Mouse (Mus musculus) limb, embryonic 11.5 days (tissue): ENCODE measurements at regions not wholly inside any gene's neighbourhood (a gene's known extent, or its start where the extent isn't known, plus 50 kb on each side); places are given as distances from the start of the nearest gene placed in this dataset.

ENCODE experiments used
- ATAC-seq: fragments of 200-750 bp; cut with Nextera tagmentation; 2 replicates; pipeline ENCODE4 v1.8.0; 2017; ENCODE audit warnings: low read depth; ENCODE audit not compliant: insufficient number of reproducible peaks, low FRiP score, low TSS enrichment
- DNase-seq: peaks from one replicate; pipeline ENCODE4 v3.0.0-alpha.2; 2015; ENCODE audit warnings: low spot score
- H3K27ac ChIP-seq: fragments of 300-500 bp; sonication (generic); replicated peaks from 2 replicates; pipeline ENCODE4 v1.5.1; 2014; ENCODE audit warnings: low read depth, mild to moderate bottlenecking, low read length
- H3K27me3 ChIP-seq: fragments of 300-500 bp; sonication (generic); 2 replicates; pipeline ENCODE4 v1.6.1; 2014; ENCODE audit warnings: mild to moderate bottlenecking, low read length, mixed read lengths; ENCODE audit not compliant: control insufficient read depth, insufficient read depth
- H3K36me3 ChIP-seq: fragments of 300-500 bp; sonication (generic); 2 replicates; pipeline ENCODE4 v1.6.1; 2014; ENCODE audit warnings: mild to moderate bottlenecking, low read length, moderate library complexity, mixed read lengths; ENCODE audit not compliant: control insufficient read depth, insufficient read depth
- H3K4me1 ChIP-seq: fragments of 300-500 bp; sonication (generic); 2 replicates; pipeline ENCODE4 v1.6.1; 2014; ENCODE audit warnings: low read length, mixed read lengths; ENCODE audit not compliant: control insufficient read depth, insufficient read depth
- H3K4me2 ChIP-seq: fragments of 300-500 bp; sonication (generic); 2 replicates; pipeline ENCODE4 v1.6.1; 2014; ENCODE audit warnings: low read depth, mild to moderate bottlenecking, moderate library complexity; ENCODE audit not compliant: severe bottlenecking
- H3K4me3 ChIP-seq: fragments of 300-500 bp; sonication (generic); 2 replicates; pipeline ENCODE4 v1.5.1; 2014; ENCODE audit warnings: low read depth, low read length
- H3K9ac ChIP-seq: fragments of 300-500 bp; sonication (generic); 2 replicates; pipeline ENCODE4 v1.6.1; 2014; ENCODE audit warnings: mild to moderate bottlenecking, low read length
- H3K9me3 ChIP-seq: fragments of 300-500 bp; sonication (generic); 2 replicates; pipeline ENCODE4 v1.6.1; 2016; ENCODE audit warnings: low read length; ENCODE audit not compliant: control insufficient read depth
- WGBS: fragments of 180-500 bp; shearing (Covaris S2); extraction: QIAGEN DNeasy Blood & Tissue Kit; methylation state at CpG from one replicate; pipeline ENCODE4 v1.1.7; 2014; 5-methylcytosine and 5-hydroxymethylcytosine counted together

- Histone ChIP-seq H3K4me2 (no peak overlapping the region), H3K4me1 (no peaks in the 10 kb centered on the region), H3K4me3 (no peak overlapping the region), H3K9ac (no peak overlapping the region), H3K9me3 (no peaks in the 10 kb centered on the region), H3K27me3 (no peaks in the 10 kb centered on the region), H3K27ac (no peak overlapping the region), H3K36me3 (no peaks in the 10 kb centered on the region)
- DNase-seq: no peak
- ATAC-seq: no peak
Measured at GRCm38 (mm10) chr8:44656031-44656430, 279.2 kb upstream of the Fat1 start.

GRCm38 (mm10) chr8:44656470-44656869 is 278.8 kb upstream of the Fat1 start:
- Histone ChIP-seq H3K27me3 (no peaks in the 10 kb centered on the region), H3K4me2 (no peak overlapping the region), H3K4me1 (no peaks in the 10 kb centered on the region), H3K9ac (no peak overlapping the region), H3K4me3 (no peak overlapping the region), H3K36me3 (no peaks in the 10 kb centered on the region), H3K9me3 (no peaks in the 10 kb centered on the region), H3K27ac (no peak overlapping the region)
- no peak for DNase-seq
- ATAC-seq: no peak
- 88% methylated on average over 4 of the region's 4 CpGs for WGBS

GRCm38 (mm10) chr8:44661696-44662095 is 273.6 kb upstream of the Fat1 start:
- H3K27ac ChIP-seq: no peak overlapping the region
- no peaks in the 10 kb centered on the region for H3K27me3 ChIP-seq
- ATAC-seq (no peak), DNase-seq (no peak)
- no peaks in the 10 kb centered on the region for H3K4me1 ChIP-seq
- no peak overlapping the region for H3K4me2 ChIP-seq
- H3K4me3 ChIP-seq: no peak overlapping the region
- no peaks in the 10 kb centered on the region for H3K9me3 ChIP-seq
- H3K36me3 ChIP-seq: no peaks in the 10 kb centered on the region
- no peak overlapping the region for H3K9ac ChIP-seq
- WGBS: 76% methylated on average over 2 of the region's 2 CpGs

- Histone ChIP-seq H3K27me3 (no peaks in the 10 kb centered on the region), H3K9me3 (no peaks in the 10 kb centered on the region), H3K9ac (no peak overlapping the region), H3K4me2 (no peak overlapping the region), H3K36me3 (no peaks in the 10 kb centered on the region), H3K4me1 (no peaks in the 10 kb centered on the region), H3K27ac (no peak overlapping the region), H3K4me3 (no peak overlapping the region)
- DNase-seq (no peak), ATAC-seq (no peak)
- 95% methylated on average over 9 of the region's 9 CpGs for WGBS
Measured at GRCm38 (mm10) chr8:44687126-44687525, 248.1 kb upstream of the Fat1 start.

GRCm38 (mm10) chr8:44689837-44690592 is 245.2 kb upstream of the Fat1 start:
- DNase-seq (no peak), ATAC-seq (no peak)
- Histone ChIP-seq H3K9ac (no peak overlapping the region), H3K4me1 (no peaks in the 10 kb centered on the region), H3K36me3 (no peaks in the 10 kb centered on the region), H3K4me3 (no peak overlapping the region), H3K27ac (no peak overlapping the region), H3K4me2 (no peak overlapping the region), H3K27me3 (no peaks in the 10 kb centered on the region), H3K9me3 (no peaks in the 10 kb centered on the region)
- WGBS: 89% methylated on average over 9 of the region's 9 CpGs

- H3K4me1 ChIP-seq: no peaks in the 10 kb centered on the region
- no peak for ATAC-seq
- H3K27ac ChIP-seq: no peak overlapping the region
- H3K4me3 ChIP-seq: no peak overlapping the region
- no peak overlapping the region for H3K4me2 ChIP-seq
- no peaks in the 10 kb centered on the region for H3K27me3 ChIP-seq
- H3K9ac ChIP-seq: no peak overlapping the region
- 89% methylated on average over 4 of the region's 4 CpGs for WGBS
- no peaks in the 10 kb centered on the region for H3K9me3 ChIP-seq
- DNase-seq: no peak
- no peaks in the 10 kb centered on the region for H3K36me3 ChIP-seq
Measured at GRCm38 (mm10) chr8:44690593-44690950, 244.7 kb upstream of the Fat1 start.

GRCm38 (mm10) chr8:44691140-44691539 is 244.1 kb upstream of the Fat1 start:
- Histone ChIP-seq H3K9ac (no peak overlapping the region), H3K4me1 (no peaks in the 10 kb centered on the region), H3K4me2 (no peak overlapping the region), H3K36me3 (no peaks in the 10 kb centered on the region), H3K4me3 (no peak overlapping the region), H3K27me3 (no peaks in the 10 kb centered on the region), H3K9me3 (no peaks in the 10 kb centered on the region), H3K27ac (no peak overlapping the region)
- ATAC-seq: no peak
- DNase-seq: no peak
- 57% methylated on average over 7 of the region's 7 CpGs for WGBS

GRCm38 (mm10) chr8:44692036-44692688 is 243.1 kb upstream of the Fat1 start:
- Histone ChIP-seq H3K36me3 (no peaks in the 10 kb centered on the region), H3K4me1 (no peaks in the 10 kb centered on the region), H3K27ac (no peak overlapping the region), H3K9ac (no peak overlapping the region), H3K9me3 (no peaks in the 10 kb centered on the region), H3K4me2 (no peak overlapping the region), H3K27me3 (no peaks in the 10 kb centered on the region), H3K4me3 (no peak overlapping the region)
- WGBS: 80% methylated on average over 8 of the region's 8 CpGs
- ATAC-seq: no peak
- no peak for DNase-seq

- ATAC-seq (no peak), DNase-seq (no peak)
- no peak overlapping the region for H3K27ac ChIP-seq
- no peak overlapping the region for H3K9ac ChIP-seq
- H3K36me3 ChIP-seq: no peaks in the 10 kb centered on the region
- no peaks in the 10 kb centered on the region for H3K27me3 ChIP-seq
- no peaks in the 10 kb centered on the region for H3K4me1 ChIP-seq
- H3K4me3 ChIP-seq: no peak overlapping the region
- no peaks in the 10 kb centered on the region for H3K9me3 ChIP-seq
- WGBS: 52% methylated on average over 9 of the region's 9 CpGs
- H3K4me2 ChIP-seq: no peak overlapping the region
Measured at GRCm38 (mm10) chr8:44694861-44695260, 240.4 kb upstream of the Fat1 start.
